In the genomic region with DNA sequence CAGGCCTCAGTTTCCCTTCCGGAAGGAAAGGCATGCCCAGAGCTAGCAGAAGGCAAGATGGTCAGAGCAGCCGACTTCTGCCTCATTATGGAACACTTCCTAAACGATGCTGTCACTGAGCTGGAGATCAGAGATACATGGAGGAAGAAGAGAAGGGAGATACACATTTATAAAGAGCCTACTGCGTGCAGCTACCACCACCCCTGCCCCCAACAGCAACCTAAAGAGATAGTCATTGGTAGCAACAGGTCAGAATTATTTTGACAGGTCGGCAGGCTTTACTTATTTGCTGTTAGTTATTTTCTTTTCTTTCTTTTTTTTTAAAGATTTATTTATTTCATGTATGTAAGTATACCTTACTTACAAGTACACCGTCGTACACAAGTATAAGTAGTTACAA, we compare ENCODE assay signal across 13 mouse cellular contexts.
A peak's percentile ranks its signal among the peaks of the same experiment; 100 is the strongest.
DNase-seq lines count a peak whose midpoint lies in the region; ATAC-seq lines count a peak whose summit lies in the region.
"Had no signal": no experiment of that assay in that cellular context is flagged by ENCODE, and none has a peak within 500 bp of the region (broad histone marks: within the 10 kb centered on the region; RNA-seq: fewer than 3 reads in every experiment).

No protein-coding gene starts in this region.

- intact Hi-C loops in heart, postnatal 25 days (cut with DNase I), result no loop called here

- ATAC-seq in heart, embryonic 15.5 days (replicated peaks; ENCODE audit: insufficient number of reproducible peaks, insufficient read depth, low FRiP score, low read depth), result no peak
- no peak for ATAC-seq in forebrain, embryonic 16.5 days
- no peak for ATAC-seq in midbrain, embryonic 12.5 days (ENCODE audit: low FRiP score, low read depth)
- ATAC-seq: intestine, embryonic 15.5 days had no signal

- H3K9me3 ChIP-seq in heart, embryonic 15.5 days (replicated peaks), result no peaks in the 10 kb centered on the region
- H3K9me3 ChIP-seq in embryonic facial prominence, embryonic 10.5 days, result no peaks in the 10 kb centered on the region
- H3K9me3 ChIP-seq in forebrain, embryonic 16.5 days (ENCODE audit: control insufficient read depth, low read length), result no peaks in the 10 kb centered on the region
- no peaks in the 10 kb centered on the region for H3K9me3 ChIP-seq in midbrain, embryonic 12.5 days
- H3K9me3 ChIP-seq: intestine, embryonic 15.5 days; megakaryocyte, embryonic 14.5 days; stomach, embryonic 15.5 days had no signal

- no peaks in the 10 kb centered on the region for H3K27me3 ChIP-seq in heart, embryonic 15.5 days
- H3K27me3 ChIP-seq in embryonic facial prominence, embryonic 10.5 days (replicated peaks; ENCODE audit: low read depth, poor library complexity, severe bottlenecking), result no peaks in the 10 kb centered on the region
- H3K27me3 ChIP-seq in forebrain, embryonic 16.5 days (replicated peaks; ENCODE audit: control insufficient read depth, insufficient read depth, low read length), result no peaks in the 10 kb centered on the region
- H3K27me3 ChIP-seq in midbrain, embryonic 12.5 days, result no peaks in the 10 kb centered on the region; the same call in 1 of the 2 replicates
- H3K27me3 ChIP-seq: intestine, embryonic 15.5 days; megakaryocyte, embryonic 14.5 days; stomach, embryonic 15.5 days had no signal

- DNase-seq in heart, postnatal 25 days (ENCODE audit: low spot score), result no peak
- no peak for DNase-seq in embryonic facial prominence, embryonic 10.5 days (ENCODE audit: low spot score)
- no peak for DNase-seq in embryo, embryonic 11 days
- no peak for DNase-seq in right cerebral cortex, postnatal 10 days (ENCODE audit: low spot score in 2 of 2)
- DNase-seq in spleen, postnatal 10 days (ENCODE audit: low spot score in 2 of 2), result no peak
- DNase-seq: lung, adult 2 months; right cerebral cortex, postnatal 25 days had no signal

- peaks cover 16% of the 10 kb centered on the region; the same call in 1 of the 2 replicates for H3K36me3 ChIP-seq in heart, embryonic 15.5 days
- H3K36me3 ChIP-seq in embryonic facial prominence, embryonic 10.5 days (replicated peaks), result peaks cover 85% of the 10 kb centered on the region
- H3K36me3 ChIP-seq in forebrain, embryonic 16.5 days (ENCODE audit: control insufficient read depth, insufficient read depth), result peaks cover 7% of the 10 kb centered on the region; the same call in 1 of the 2 replicates
- peaks cover 64% of the 10 kb centered on the region for H3K36me3 ChIP-seq in midbrain, embryonic 12.5 days

- H3K9ac ChIP-seq in heart, embryonic 15.5 days, result no peak overlapping the region
- no peak overlapping the region for H3K9ac ChIP-seq in forebrain, embryonic 16.5 days (replicated peaks; ENCODE audit: low read depth, low read length)
- H3K9ac ChIP-seq in midbrain, embryonic 12.5 days (replicated peaks), result no peak overlapping the region
- H3K9ac ChIP-seq: intestine, embryonic 15.5 days; stomach, embryonic 15.5 days had no signal

- H3K4me3 ChIP-seq in heart, embryonic 15.5 days, result no peak overlapping the region
- no peak overlapping the region for H3K4me3 ChIP-seq in embryonic facial prominence, embryonic 10.5 days
- H3K4me3 ChIP-seq in forebrain, embryonic 16.5 days (replicated peaks; ENCODE audit: low read length), result no peak overlapping the region
- no peak overlapping the region for H3K4me3 ChIP-seq in midbrain, embryonic 12.5 days
- H3K4me3 ChIP-seq: intestine, embryonic 15.5 days; megakaryocyte, embryonic 14.5 days; stomach, embryonic 15.5 days had no signal

- 83% methylated on average over 7 of the region's 7 CpGs for WGBS in heart, embryonic 15.5 days
- 90% methylated on average over 7 of the region's 7 CpGs for WGBS in embryonic facial prominence, embryonic 10.5 days
- 87% methylated on average over 7 of the region's 7 CpGs for WGBS in forebrain, embryonic 16.5 days
- WGBS in midbrain, embryonic 12.5 days, result 90% methylated on average over 7 of the region's 7 CpGs

- peaks cover 49% of the 10 kb centered on the region for H3K4me1 ChIP-seq in heart, embryonic 15.5 days (replicated peaks)
- peaks cover 70% of the 10 kb centered on the region for H3K4me1 ChIP-seq in embryonic facial prominence, embryonic 10.5 days
- peaks cover 44% of the 10 kb centered on the region for H3K4me1 ChIP-seq in forebrain, embryonic 16.5 days (replicated peaks; ENCODE audit: control insufficient read depth, insufficient read depth, low read length)
- peaks cover 78% of the 10 kb centered on the region for H3K4me1 ChIP-seq in midbrain, embryonic 12.5 days

- no peak overlapping the region for H3K4me2 ChIP-seq in heart, embryonic 15.5 days
- H3K4me2 ChIP-seq in forebrain, embryonic 16.5 days (ENCODE audit: low read length), result no peak overlapping the region
- H3K4me2 ChIP-seq in midbrain, embryonic 12.5 days (replicated peaks), result no peak overlapping the region
- H3K4me2 ChIP-seq: intestine, embryonic 15.5 days; stomach, embryonic 15.5 days had no signal

- H3K27ac ChIP-seq in heart, embryonic 15.5 days, result peak overlapping the region; percentile 63; the same call in 1 of the 2 replicates
- peak overlapping the region; percentile 78 for H3K27ac ChIP-seq in embryonic facial prominence, embryonic 10.5 days (replicated peaks)
- peak overlapping the region; percentile 47 for H3K27ac ChIP-seq in forebrain, embryonic 16.5 days (ENCODE audit: low read length)
- H3K27ac ChIP-seq in midbrain, embryonic 12.5 days (replicated peaks), result peak overlapping the region; percentile 60
- H3K27ac ChIP-seq: intestine, embryonic 15.5 days had no signal
